Mouse (Mus musculus): ENCODE results near the gene Clip2.

DNA sequence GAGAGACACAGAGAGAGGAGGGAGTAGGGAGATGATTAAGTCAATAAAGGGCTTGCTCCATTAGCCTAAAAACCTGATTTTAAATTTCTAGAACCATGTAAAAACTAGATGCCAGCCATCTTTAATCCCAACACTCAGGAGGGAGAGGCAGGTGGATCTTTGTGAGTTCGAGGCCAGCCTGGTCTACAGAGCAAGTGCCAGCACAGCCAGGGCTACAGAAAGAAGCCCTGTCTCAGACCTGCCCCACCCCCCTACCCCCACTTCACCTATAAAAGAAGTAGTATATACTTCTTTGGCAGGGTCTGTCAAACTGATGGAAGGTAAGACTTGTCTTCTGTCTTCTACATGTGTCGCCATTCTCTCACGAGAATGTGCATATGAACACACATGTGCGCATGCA, 91.7 kb downstream of the Clip2 start:
- TF ChIP-seq CTCF (conservative IDR thresholded peaks at IDR 0.05; ENCODE audit: low read length) (no peak), POU5F1 (IDR thresholded peaks at IDR 0.05; ENCODE audit: borderline replicate concordance, low read length) (no peak)

Measured in E14TG2a.4 (cell line).